Mouse (Mus musculus) midbrain, embryonic 11.5 days (tissue): ENCODE results near the gene Lama5. TPM values are rescaled to one million over a fixed set of nuclear protein-coding genes. Genes with fewer than 3 reads are reported as not detected.
A peak's percentile ranks its signal among the peaks of the same experiment; 100 is the strongest.

Experiments
- ATAC-seq: fragments of 200-750 bp; cut with Nextera tagmentation; 2 replicates; pipeline ENCODE4 v1.8.0; 2017; ENCODE audit warnings: moderate TSS enrichment, moderate library complexity; ENCODE audit not compliant: low FRiP score
- DNase-seq: peaks from one replicate; pipeline ENCODE4 v3.0.0; 2015; ENCODE audit warnings: low spot score; ENCODE audit errors: missing footprints
- H3K27ac ChIP-seq: fragments of 300-500 bp; sonication (generic); 2 replicates; pipeline ENCODE4 v1.5.1; 2014; ENCODE audit warnings: low read depth, low read length
- H3K27me3 ChIP-seq: fragments of 300-500 bp; sonication (generic); 2 replicates; pipeline ENCODE4 v1.6.1; 2014; ENCODE audit warnings: mild to moderate bottlenecking, low read length, moderate library complexity, mixed read lengths; ENCODE audit not compliant: control insufficient read depth, insufficient read depth
- H3K36me3 ChIP-seq: fragments of 300-500 bp; sonication (generic); 2 replicates; pipeline ENCODE4 v1.6.1; 2014; ENCODE audit warnings: mild to moderate bottlenecking, low read length, moderate library complexity, mixed read lengths; ENCODE audit not compliant: control insufficient read depth, insufficient read depth
- H3K4me1 ChIP-seq: fragments of 300-500 bp; sonication (generic); 2 replicates; pipeline ENCODE4 v1.6.1; 2014; ENCODE audit warnings: low read length; ENCODE audit not compliant: control insufficient read depth, insufficient read depth
- H3K4me2 ChIP-seq: fragments of 300-500 bp; sonication (generic); 2 replicates; pipeline ENCODE4 v1.6.1; 2014; ENCODE audit warnings: mild to moderate bottlenecking, moderate library complexity
- H3K4me3 ChIP-seq: fragments of 300-500 bp; sonication (generic); 2 replicates; pipeline ENCODE4 v1.5.1; 2014; ENCODE audit warnings: low read depth, low read length
- H3K9ac ChIP-seq: fragments of 300-500 bp; sonication (generic); 2 replicates; pipeline ENCODE4 v1.6.1; 2014; ENCODE audit warnings: low read length
- H3K9me3 ChIP-seq: fragments of 300-500 bp; sonication (generic); 2 replicates; pipeline ENCODE4 v1.6.1; 2016; ENCODE audit warnings: low read length; ENCODE audit not compliant: control insufficient read depth
- WGBS: fragments of 180-500 bp; shearing (Covaris S2); extraction: QIAGEN DNeasy Blood & Tissue Kit; methylation state at CpG from one replicate; pipeline ENCODE4 v1.1.7; 2014; 5-methylcytosine and 5-hydroxymethylcytosine counted together
- polyA plus RNA-seq: library from polyadenylated mRNA; unstranded; fragments of >200 nt; fragmentation: Nextera tagmentation; extraction: Ambion mirVana; gene quantifications from 2 replicates; pipeline ENCODE4 v1.2.1, GENCODE M21; 2014

Gene Lama5
- polyA plus RNA-seq: 3.8 and 3.9 TPM in 2 replicates

DNA sequence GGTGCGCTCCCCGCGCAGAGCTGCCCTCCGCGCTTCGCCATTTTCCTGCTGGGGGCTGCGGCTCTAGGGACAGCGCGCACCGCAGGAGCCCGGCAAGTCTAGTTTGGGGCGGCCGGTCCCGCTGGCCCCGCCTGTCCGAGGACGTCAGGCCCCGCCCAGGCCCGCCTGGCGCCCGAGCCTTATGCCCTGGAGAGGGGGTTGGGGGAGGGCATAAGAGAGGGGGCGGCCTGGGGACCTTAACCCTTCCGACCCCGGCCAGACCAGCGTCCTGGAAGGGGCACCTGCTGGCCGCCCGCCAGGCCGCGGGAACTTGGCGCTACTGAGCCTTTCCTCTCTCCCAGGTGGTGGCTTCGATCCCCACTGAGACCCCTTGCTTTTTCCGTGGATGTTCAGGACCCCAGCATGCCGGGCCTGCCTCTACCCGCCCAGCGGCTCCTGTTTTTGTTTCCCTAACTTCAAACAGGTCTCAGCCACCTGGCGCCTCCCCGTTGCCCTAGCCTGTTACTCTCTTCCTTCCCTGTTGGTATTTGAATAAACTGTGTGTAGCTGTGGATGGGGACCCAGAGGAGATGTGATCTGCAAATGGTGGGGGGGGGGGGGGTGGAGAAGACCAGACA lies at the start of gene Lama5:
Gene Lama5, minus strand, starts transcription at position 98 of the 617 bp plus-strand sequence.
- peak; percentile 90 for DNase-seq
- peak within 1 kb of the TSS; percentile 53 for H3K4me3 ChIP-seq
- peaks cover 29% of the 10 kb centered on the region for H3K27me3 ChIP-seq
- no peaks in the 10 kb centered on the region for H3K36me3 ChIP-seq
- H3K4me2 ChIP-seq: peak within 1 kb of the TSS; percentile 98
- under 1% methylated on average over 37 of the region's 37 CpGs for WGBS
- peak; percentile 70 for ATAC-seq
- H3K9me3 ChIP-seq: no peaks in the 10 kb centered on the region
- H3K27ac ChIP-seq: no peak within 1 kb of the TSS
- H3K9ac ChIP-seq: peak within 1 kb of the TSS; percentile 57
- H3K4me1 ChIP-seq: peaks cover 26% of the 10 kb centered on the region

DNA sequence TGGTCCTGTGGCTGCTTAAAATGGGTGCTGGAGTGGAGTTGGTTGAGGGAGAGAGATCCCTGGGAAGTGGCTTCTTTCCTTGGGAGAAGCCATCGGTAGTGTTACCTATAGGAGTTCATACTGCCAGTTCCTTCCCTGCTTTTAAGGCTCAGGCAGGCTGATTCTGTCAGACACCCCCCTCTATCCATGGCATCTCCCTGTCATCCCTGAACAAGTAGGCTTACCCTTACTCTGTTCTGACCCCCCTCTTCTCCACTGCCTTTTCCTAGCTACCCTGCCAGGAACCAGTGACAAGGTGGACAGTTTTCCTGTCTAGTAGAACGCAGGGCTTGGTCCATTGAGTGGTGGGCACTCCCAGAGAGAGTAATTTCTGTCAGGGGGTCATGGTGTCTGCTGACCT lies 48.9 kb upstream of the Lama5 start:
- H3K4me1 ChIP-seq: peaks cover 14% of the 10 kb centered on the region

GRCm38 (mm10) chr2:180273394-180274244 lies 48.0 kb upstream of the Lama5 start, which contains the start of gene Cables2:
Cables2 (minus strand) TSS chr2:180273496.
- ATAC-seq (peak; percentile 95), DNase-seq (peak; percentile 99)
- WGBS: 7% methylated on average over 67 of the region's 68 CpGs
- Histone ChIP-seq H3K36me3 (peaks cover 5% of the 10 kb centered on the region; the same call in 1 of the 2 replicates), H3K27me3 (no peaks in the 10 kb centered on the region), H3K9me3 (no peaks in the 10 kb centered on the region), H3K4me3 (peak within 1 kb of the TSS; percentile 83), H3K4me2 (peak within 1 kb of the TSS; percentile 95), H3K9ac (peak within 1 kb of the TSS; percentile 91), H3K27ac (0 out of 2 replicates have a peak within 1 kb of the TSS, but pooled peaks have one; percentile 11), H3K4me1 (peaks cover 14% of the 10 kb centered on the region)

More for the DNA sequence above, 48.9 kb upstream of the Lama5 start:
- no peak overlapping the region for H3K27ac ChIP-seq
- DNase-seq (no peak), ATAC-seq (no peak)
- no peaks in the 10 kb centered on the region for H3K27me3 ChIP-seq
- 78% methylated on average over 2 of the region's 2 CpGs for WGBS
- no peak overlapping the region for H3K9ac ChIP-seq
- no peaks in the 10 kb centered on the region for H3K9me3 ChIP-seq
- H3K4me2 ChIP-seq: no peak overlapping the region
- H3K36me3 ChIP-seq: peaks cover 5% of the 10 kb centered on the region; the same call in 1 of the 2 replicates
- H3K4me3 ChIP-seq: no peak overlapping the region

GRCm38 (mm10) chr2:180272884-180273321 lies 47.2 kb upstream of the Lama5 start:
- H3K9me3 ChIP-seq: no peaks in the 10 kb centered on the region
- peaks cover 5% of the 10 kb centered on the region; the same call in 1 of the 2 replicates for H3K36me3 ChIP-seq
- peaks cover 14% of the 10 kb centered on the region for H3K4me1 ChIP-seq
- H3K27ac ChIP-seq: 0 out of 2 replicates have a peak overlapping the region, but pooled peaks have one; percentile 11
- DNase-seq (peak; percentile 87), ATAC-seq (peak; percentile 60)
- peak overlapping the region; percentile 83 for H3K4me3 ChIP-seq
- peak overlapping the region; percentile 91 for H3K9ac ChIP-seq
- H3K27me3 ChIP-seq: no peaks in the 10 kb centered on the region
- WGBS: under 1% methylated on average over 18 of the region's 37 CpGs
- peak overlapping the region; percentile 95 for H3K4me2 ChIP-seq

DNA sequence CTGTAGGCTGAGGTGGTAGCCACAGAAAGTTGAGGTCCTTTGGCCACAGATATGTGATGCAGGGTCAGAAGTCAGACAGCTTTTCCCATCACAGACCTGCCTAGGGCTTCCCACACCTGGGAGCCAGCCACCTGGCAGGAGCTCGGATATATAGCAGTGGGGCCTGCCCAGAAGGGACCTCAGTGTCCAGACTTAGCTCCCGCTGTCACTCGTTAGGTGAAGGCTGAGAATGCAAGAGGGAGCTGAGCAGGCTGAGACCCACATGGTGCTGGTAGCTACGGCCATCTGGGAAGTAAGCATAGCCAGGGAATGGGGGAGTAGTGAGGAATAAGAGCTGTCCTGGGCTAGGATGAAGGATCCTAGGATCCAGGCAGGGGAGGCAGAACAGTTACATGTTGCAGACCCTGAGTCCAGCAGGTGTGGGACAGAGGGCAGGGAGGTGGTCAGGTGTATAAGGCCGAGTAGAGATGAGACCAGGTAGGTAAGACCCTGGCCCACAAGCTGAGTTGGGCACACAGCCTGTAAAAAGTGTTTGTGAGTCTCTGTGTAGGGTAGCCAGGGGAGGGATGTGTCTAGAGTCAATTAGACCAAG lies 46.2 kb upstream of the Lama5 start:
- H3K4me2 ChIP-seq: peak overlapping the region; percentile 95
- 83% methylated on average over 5 of the region's 5 CpGs for WGBS
- no peak for DNase-seq
- H3K27me3 ChIP-seq: no peaks in the 10 kb centered on the region
- H3K27ac ChIP-seq: no peak overlapping the region
- no peak overlapping the region for H3K4me3 ChIP-seq
- peaks cover 14% of the 10 kb centered on the region for H3K4me1 ChIP-seq
- ATAC-seq: no peak
- H3K36me3 ChIP-seq: peaks cover 5% of the 10 kb centered on the region; the same call in 1 of the 2 replicates
- H3K9me3 ChIP-seq: no peaks in the 10 kb centered on the region
- 0 out of 2 replicates have a peak overlapping the region, but pooled peaks have one; percentile 4 for H3K9ac ChIP-seq

DNA sequence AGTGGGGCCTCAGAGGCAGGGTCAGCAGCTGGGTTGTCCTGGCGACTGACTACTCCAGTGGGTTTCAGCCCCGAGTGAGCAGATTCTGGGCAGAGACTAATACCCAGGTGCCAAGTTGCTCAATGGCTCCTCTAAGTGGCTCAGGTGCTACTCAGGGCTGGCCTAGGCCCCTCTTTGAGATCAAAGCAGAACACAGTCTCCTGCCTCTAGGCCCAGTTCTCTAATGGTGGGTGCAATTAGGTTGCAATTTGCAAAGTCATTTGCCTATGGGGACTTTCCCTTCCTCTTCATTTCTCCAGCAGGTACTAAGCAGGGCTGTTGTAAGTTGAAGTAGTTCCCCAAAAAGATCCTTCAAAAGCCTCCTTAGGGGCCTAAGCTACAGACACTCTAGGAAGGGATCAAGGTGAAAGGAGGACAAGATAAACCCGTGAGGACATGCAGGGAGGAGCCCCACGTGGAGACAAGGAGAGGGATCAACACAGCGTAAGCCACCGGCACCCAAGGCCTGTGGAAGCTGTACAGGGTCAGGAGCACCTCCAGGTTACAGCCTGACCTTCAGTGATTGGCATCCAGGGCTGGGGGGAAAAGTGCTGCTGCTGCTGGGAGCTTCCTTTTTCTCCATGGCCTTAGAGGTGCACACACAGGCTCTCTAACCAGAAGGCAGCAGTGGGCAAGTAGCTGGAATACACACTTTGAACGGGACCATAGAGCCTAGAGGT lies 45.0 kb upstream of the Lama5 start:
- Histone ChIP-seq H3K36me3 (peaks cover 5% of the 10 kb centered on the region; the same call in 1 of the 2 replicates), H3K4me2 (no peak overlapping the region), H3K9me3 (no peaks in the 10 kb centered on the region), H3K27ac (no peak overlapping the region), H3K4me1 (peaks cover 14% of the 10 kb centered on the region), H3K4me3 (no peak overlapping the region), H3K27me3 (no peaks in the 10 kb centered on the region), H3K9ac (no peak overlapping the region)
- WGBS: 86% methylated on average over 7 of the region's 7 CpGs
- ATAC-seq: no peak
- peak; percentile 21 for DNase-seq

DNA sequence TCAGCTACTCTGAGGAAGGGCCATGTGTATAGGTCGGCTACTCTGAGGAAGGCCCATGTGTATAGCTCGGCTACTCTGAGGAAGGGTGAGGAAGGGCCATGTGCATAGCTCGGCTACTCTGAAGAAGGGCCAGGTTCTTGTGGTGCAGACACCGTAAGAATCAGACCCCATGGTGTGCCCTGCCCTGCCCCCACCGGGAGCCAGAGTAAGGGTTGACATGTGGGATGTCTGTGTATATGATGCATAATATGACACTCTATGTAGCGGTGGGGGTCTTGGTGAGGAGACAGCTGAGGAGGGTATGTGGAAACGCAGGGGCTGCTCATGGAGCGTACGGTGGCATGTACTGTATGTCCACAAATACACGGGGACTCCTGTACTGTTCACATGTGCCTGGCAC lies 43.7 kb upstream of the Lama5 start:
- WGBS: 94% methylated on average over 10 of the region's 10 CpGs
- no peak overlapping the region for H3K4me2 ChIP-seq
- peaks cover 14% of the 10 kb centered on the region for H3K4me1 ChIP-seq
- no peaks in the 10 kb centered on the region for H3K27me3 ChIP-seq
- no peaks in the 10 kb centered on the region for H3K9me3 ChIP-seq
- peak; percentile 68 for DNase-seq
- H3K9ac ChIP-seq: no peak overlapping the region
- no peak overlapping the region for H3K4me3 ChIP-seq
- ATAC-seq: no peak
- peaks cover 5% of the 10 kb centered on the region for H3K36me3 ChIP-seq
- no peak overlapping the region for H3K27ac ChIP-seq

- Histone ChIP-seq H3K36me3 (peaks cover 5% of the 10 kb centered on the region), H3K27ac (no peak overlapping the region), H3K4me3 (no peak overlapping the region), H3K9ac (no peak overlapping the region), H3K4me1 (peaks cover 14% of the 10 kb centered on the region), H3K4me2 (no peak overlapping the region), H3K9me3 (no peaks in the 10 kb centered on the region), H3K27me3 (no peaks in the 10 kb centered on the region)
- DNase-seq (peak; percentile 66), ATAC-seq (no peak)
- WGBS: 73% methylated on average over 2 of the region's 2 CpGs
These were observed 42.3 kb upstream of the Lama5 start for GRCm38 (mm10) chr2:180267955-180268354.
